Mouse (Mus musculus) forebrain, embryonic 15.5 days (tissue): ENCODE measurements around the gene Ggcx. TPM values are rescaled to one million over a fixed set of nuclear protein-coding genes. Genes with fewer than 3 reads are reported as not detected.

Experiments
- ATAC-seq: fragments of 200-750 bp; cut with Nextera tagmentation; replicated peaks from 2 replicates; pipeline ENCODE4 v1.8.0; 2017; ENCODE audit warnings: mild to moderate bottlenecking, moderate TSS enrichment, moderate library complexity
- H3K27ac ChIP-seq: fragments of 300-500 bp; sonication (generic); replicated peaks from 2 replicates; pipeline ENCODE4 v1.5.1; 2015; ENCODE audit warnings: mild to moderate bottlenecking, inconsistent platforms
- H3K27me3 ChIP-seq: fragments of 300-500 bp; sonication (generic); 2 replicates; pipeline ENCODE4 v1.6.1; 2015; ENCODE audit warnings: inconsistent platforms
- H3K36me3 ChIP-seq: fragments of 300-500 bp; sonication (generic); 2 replicates; pipeline ENCODE4 v1.6.1; 2015; ENCODE audit warnings: mild to moderate bottlenecking, inconsistent platforms
- H3K4me1 ChIP-seq: fragments of 300-500 bp; sonication (generic); 2 replicates; pipeline ENCODE4 v1.6.1; 2015; ENCODE audit warnings: inconsistent platforms
- H3K4me2 ChIP-seq: fragments of 300-500 bp; sonication (generic); replicated peaks from 2 replicates; pipeline ENCODE4 v1.6.1; 2015; ENCODE audit warnings: mild to moderate bottlenecking, inconsistent platforms
- H3K4me3 ChIP-seq: fragments of 300-500 bp; sonication (generic); 2 replicates; pipeline ENCODE4 v1.5.1; 2015; ENCODE audit warnings: mild to moderate bottlenecking, inconsistent platforms
- H3K9ac ChIP-seq: fragments of 300-500 bp; sonication (generic); replicated peaks from 2 replicates; pipeline ENCODE4 v1.6.1; 2015; ENCODE audit warnings: mild to moderate bottlenecking, inconsistent platforms
- H3K9me3 ChIP-seq: fragments of 300-500 bp; sonication (generic); 2 replicates; pipeline ENCODE4 v1.6.1; 2016; ENCODE audit warnings: inconsistent platforms
- WGBS: fragments of 180-500 bp; shearing (Covaris S2); methylation state at CpG from one replicate; pipeline ENCODE4 v1.1.7; 2015; ENCODE audit warnings: mixed read lengths; 5-methylcytosine and 5-hydroxymethylcytosine counted together
- polyA plus RNA-seq: library from polyadenylated mRNA; unstranded; fragments of >200 nt; fragmentation: Nextera tagmentation; extraction: Ambion mirVana; gene quantifications from 2 replicates; pipeline ENCODE4 v1.2.1, GENCODE M21; 2015

The Ggcx gene
- polyA plus RNA-seq = 14.0 and 16.5 TPM in 2 replicates

DNA sequence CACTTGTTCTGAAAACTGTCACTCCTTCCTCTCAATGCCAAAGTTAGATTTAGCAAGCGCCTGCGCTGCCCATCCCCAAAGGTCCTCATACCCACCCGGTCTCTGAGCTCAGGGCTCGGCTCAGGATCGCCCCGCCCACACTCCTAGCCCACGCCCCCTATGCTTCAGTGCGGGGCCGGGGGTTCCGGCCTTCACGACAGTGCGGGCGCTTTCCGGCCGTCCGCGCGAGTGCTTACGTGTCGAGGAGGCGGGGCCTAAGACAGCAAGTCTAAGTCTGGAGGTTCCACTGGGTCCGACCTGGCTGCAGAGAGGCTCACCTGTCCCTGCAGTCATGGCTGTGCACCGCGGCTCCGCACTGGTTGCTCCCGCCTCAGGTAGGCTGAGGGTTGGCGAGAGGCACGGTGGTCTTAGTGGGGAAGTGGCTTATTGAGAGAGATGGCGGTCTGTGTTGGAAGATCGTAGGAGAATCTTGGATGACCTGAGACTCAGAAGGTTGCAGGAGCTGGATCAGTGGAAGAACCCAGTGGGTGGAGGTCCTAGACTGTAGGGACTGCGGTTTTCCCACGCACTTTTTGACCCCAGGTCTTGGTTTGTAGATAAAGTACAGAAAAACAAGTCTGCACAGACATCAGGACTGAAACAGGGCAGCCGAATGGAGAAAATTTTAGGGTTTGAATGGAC lies at the start of gene Ggcx:
Ggcx (plus strand) TSS at position 233 of the 681 bp plus-strand sequence.
- 2% methylated on average over 33 of the region's 33 CpGs for WGBS
- H3K36me3 ChIP-seq = peaks cover 16% of the 10 kb centered on the region
- H3K27me3 ChIP-seq = no peaks in the 10 kb centered on the region
- peak; percentile 97 for ATAC-seq
- peak within 1 kb of the TSS; percentile 35; the same call in 1 of the 2 replicates for H3K27ac ChIP-seq
- H3K4me1 ChIP-seq = peaks cover 26% of the 10 kb centered on the region
- H3K4me2 ChIP-seq = peak within 1 kb of the TSS; percentile 69
- peak within 1 kb of the TSS; percentile 83 for H3K9ac ChIP-seq
- H3K9me3 ChIP-seq = no peaks in the 10 kb centered on the region
- peak within 1 kb of the TSS; percentile 75 for H3K4me3 ChIP-seq

DNA sequence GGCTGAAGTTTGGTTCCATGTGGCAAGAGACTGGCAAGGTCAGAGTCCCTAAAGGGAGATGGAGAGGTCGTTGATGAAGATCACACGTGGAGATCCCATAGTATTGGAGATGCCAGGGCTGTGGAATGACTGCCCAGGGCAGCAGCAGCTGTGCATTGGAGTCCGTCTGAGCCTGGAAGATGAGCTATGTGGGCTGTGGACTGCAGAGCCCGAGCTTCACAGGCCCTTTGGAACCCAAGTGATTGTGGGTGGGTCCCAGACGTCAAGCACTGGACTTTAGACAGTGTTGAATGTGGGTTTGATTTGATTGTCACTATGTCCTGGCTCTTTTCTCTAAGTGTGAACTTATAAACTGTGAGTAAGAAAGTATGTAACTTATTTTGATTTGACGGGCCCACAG lies 49.1 kb upstream of the Ggcx start:
- Histone ChIP-seq H3K4me1 (peaks cover 24% of the 10 kb centered on the region), H3K4me3 (no peak overlapping the region), H3K36me3 (0 out of 2 replicates have a peak, but pooled peaks cover 6% of the 10 kb centered on the region), H3K9me3 (no peaks in the 10 kb centered on the region), H3K27me3 (no peaks in the 10 kb centered on the region), H3K27ac (no peak overlapping the region), H3K9ac (no peak overlapping the region), H3K4me2 (no peak overlapping the region)
- ATAC-seq = no peak
- 73% methylated on average over 6 of the region's 6 CpGs for WGBS

GRCm38 (mm10) chr6:72366304-72366703 lies 47.8 kb upstream of the Ggcx start:
- ATAC-seq = no peak
- H3K4me2 ChIP-seq = no peak overlapping the region
- no peaks in the 10 kb centered on the region for H3K9me3 ChIP-seq
- no peaks in the 10 kb centered on the region for H3K36me3 ChIP-seq
- no peak overlapping the region for H3K27ac ChIP-seq
- H3K27me3 ChIP-seq = no peaks in the 10 kb centered on the region
- H3K4me1 ChIP-seq = peaks cover 13% of the 10 kb centered on the region
- H3K9ac ChIP-seq = no peak overlapping the region
- no peak overlapping the region for H3K4me3 ChIP-seq
- 71% methylated on average over 3 of the region's 3 CpGs for WGBS

GRCm38 (mm10) chr6:72366844-72367443 lies 47.2 kb upstream of the Ggcx start, which contains the start of gene Rnf181:
TSS of gene Rnf181 (minus strand) at chr6:72366956.
- Histone ChIP-seq H3K4me3 (no peak within 1 kb of the TSS), H3K4me2 (no peak within 1 kb of the TSS), H3K9ac (no peak within 1 kb of the TSS), H3K9me3 (no peaks in the 10 kb centered on the region), H3K27ac (no peak within 1 kb of the TSS), H3K36me3 (no peaks in the 10 kb centered on the region), H3K4me1 (peaks cover 7% of the 10 kb centered on the region), H3K27me3 (no peaks in the 10 kb centered on the region)
- 75% methylated on average over 4 of the region's 4 CpGs for WGBS
- ATAC-seq = no peak

DNA sequence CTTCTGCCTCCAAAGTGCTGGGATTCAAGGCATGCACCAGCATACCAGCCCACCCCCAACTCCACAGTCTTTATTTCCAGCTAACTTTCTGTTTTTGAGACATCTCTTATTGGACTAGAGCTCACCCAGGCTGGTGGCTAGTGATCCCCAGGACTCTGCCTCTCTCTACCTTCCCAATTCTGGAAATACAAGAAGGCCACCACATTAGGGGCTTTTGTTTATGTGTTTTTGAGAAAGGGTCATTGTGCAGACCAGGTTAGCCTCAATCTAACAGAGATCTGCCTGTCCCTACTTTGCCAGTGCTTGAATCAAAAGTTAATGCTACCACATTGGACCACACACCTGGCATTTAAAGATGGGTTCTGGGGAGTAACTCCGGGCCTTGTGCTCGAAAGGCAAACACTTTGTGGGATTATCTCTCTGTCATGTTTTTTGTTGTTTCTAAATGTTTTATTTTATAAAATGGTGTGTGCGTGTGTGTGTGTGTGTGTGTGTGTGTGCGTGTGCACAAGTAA lies 46.6 kb upstream of the Ggcx start:
- Histone ChIP-seq H3K4me1 (peaks cover 7% of the 10 kb centered on the region), H3K4me3 (no peak overlapping the region), H3K4me2 (no peak overlapping the region), H3K9me3 (no peaks in the 10 kb centered on the region), H3K27me3 (no peaks in the 10 kb centered on the region), H3K36me3 (no peaks in the 10 kb centered on the region), H3K27ac (no peak overlapping the region), H3K9ac (no peak overlapping the region)
- 72% methylated on average over 4 of the region's 4 CpGs for WGBS
- no peak for ATAC-seq

DNA sequence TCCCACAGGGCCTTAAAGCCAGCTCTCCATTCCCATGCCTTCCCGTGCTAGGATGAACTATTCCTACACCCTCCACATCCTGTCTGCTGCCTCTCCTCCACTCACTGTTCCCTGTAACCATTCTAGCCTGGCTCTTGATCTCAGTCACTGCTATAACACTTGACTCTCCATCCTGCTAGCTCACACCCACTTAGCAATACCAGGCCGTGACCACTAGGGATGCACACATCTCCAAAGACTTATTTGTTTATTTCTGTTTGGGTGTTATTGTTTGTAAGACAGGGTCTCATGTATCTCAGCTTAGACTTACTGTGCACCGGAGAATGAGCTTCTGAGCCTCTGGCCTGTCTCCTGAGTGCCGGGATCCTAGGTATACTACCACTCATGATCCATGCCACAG lies 44.6 kb upstream of the Ggcx start:
- 79% methylated on average over 4 of the region's 4 CpGs for WGBS
- Histone ChIP-seq H3K27ac (no peak overlapping the region), H3K27me3 (no peaks in the 10 kb centered on the region), H3K9ac (no peak overlapping the region), H3K4me2 (no peak overlapping the region), H3K4me1 (no peaks in the 10 kb centered on the region), H3K4me3 (no peak overlapping the region), H3K36me3 (no peaks in the 10 kb centered on the region), H3K9me3 (no peaks in the 10 kb centered on the region)
- ATAC-seq = no peak

GRCm38 (mm10) chr6:72370091-72370490 lies 44.0 kb upstream of the Ggcx start:
- H3K4me1 ChIP-seq = no peaks in the 10 kb centered on the region
- H3K4me2 ChIP-seq = no peak overlapping the region
- no peak overlapping the region for H3K9ac ChIP-seq
- H3K27me3 ChIP-seq = no peaks in the 10 kb centered on the region
- H3K27ac ChIP-seq = no peak overlapping the region
- no peak for ATAC-seq
- 80% methylated on average over 12 of the region's 12 CpGs for WGBS
- H3K9me3 ChIP-seq = no peaks in the 10 kb centered on the region
- no peak overlapping the region for H3K4me3 ChIP-seq
- no peaks in the 10 kb centered on the region for H3K36me3 ChIP-seq

GRCm38 (mm10) chr6:72371147-72371546 lies 43.0 kb upstream of the Ggcx start:
- Histone ChIP-seq H3K27ac (no peak overlapping the region), H3K4me1 (no peaks in the 10 kb centered on the region), H3K36me3 (no peaks in the 10 kb centered on the region), H3K9ac (no peak overlapping the region), H3K4me2 (no peak overlapping the region), H3K27me3 (no peaks in the 10 kb centered on the region), H3K9me3 (no peaks in the 10 kb centered on the region), H3K4me3 (no peak overlapping the region)
- no peak for ATAC-seq
- WGBS = 48% methylated on average over 5 of the region's 5 CpGs

DNA sequence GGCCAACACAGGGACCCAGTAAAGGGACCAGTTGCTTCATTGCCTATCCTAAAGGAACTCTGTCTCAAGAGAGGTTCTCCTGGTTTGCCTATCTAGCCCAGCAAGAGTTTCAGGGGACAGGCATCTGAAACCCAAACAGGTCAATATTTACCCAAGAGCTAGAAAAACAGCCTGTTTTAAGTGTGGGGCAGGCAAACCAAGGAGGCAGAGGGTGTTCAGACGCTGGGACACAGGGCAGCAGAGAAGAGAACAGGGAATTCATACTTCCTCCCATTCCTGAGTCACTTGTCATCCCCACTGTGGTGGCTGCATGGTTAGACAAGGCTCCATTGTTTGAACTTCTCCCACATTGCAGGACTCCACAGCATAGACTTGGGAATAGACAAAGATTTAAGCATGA lies 42.5 kb upstream of the Ggcx start:
- no peaks in the 10 kb centered on the region for H3K9me3 ChIP-seq
- WGBS = 29% methylated on average over 1 of the region's 1 CpGs
- H3K4me1 ChIP-seq = no peaks in the 10 kb centered on the region
- H3K27ac ChIP-seq = no peak overlapping the region
- H3K4me2 ChIP-seq = no peak overlapping the region
- no peak overlapping the region for H3K4me3 ChIP-seq
- no peaks in the 10 kb centered on the region for H3K36me3 ChIP-seq
- no peak for ATAC-seq
- H3K9ac ChIP-seq = no peak overlapping the region
- no peaks in the 10 kb centered on the region for H3K27me3 ChIP-seq

DNA sequence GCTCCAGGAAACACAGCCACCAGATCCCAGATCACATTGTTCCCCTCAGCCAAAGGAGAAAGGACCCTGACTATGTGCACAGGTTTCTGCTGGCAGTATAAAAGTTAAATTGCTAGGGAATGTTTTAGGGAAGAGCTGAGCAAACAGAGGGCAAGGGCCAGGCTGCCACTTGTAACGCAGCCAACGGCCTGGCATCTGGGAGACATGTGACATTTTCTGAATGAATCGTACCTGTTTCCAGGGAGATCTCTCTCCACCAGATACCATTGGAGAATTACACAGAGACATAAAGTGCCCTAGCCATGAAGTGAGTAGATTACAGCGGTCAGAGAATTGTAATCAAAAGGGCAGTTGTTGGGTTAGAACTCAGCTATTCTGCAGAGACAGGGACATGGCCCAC lies 40.9 kb upstream of the Ggcx start:
- Histone ChIP-seq H3K4me2 (no peak overlapping the region), H3K4me1 (no peaks in the 10 kb centered on the region), H3K36me3 (no peaks in the 10 kb centered on the region), H3K9ac (no peak overlapping the region), H3K4me3 (no peak overlapping the region), H3K27ac (no peak overlapping the region), H3K27me3 (no peaks in the 10 kb centered on the region), H3K9me3 (no peaks in the 10 kb centered on the region)
- ATAC-seq = no peak
- 93% methylated on average over 4 of the region's 4 CpGs for WGBS

- ATAC-seq = no peak
- H3K4me3 ChIP-seq = no peak overlapping the region
- WGBS = 78% methylated on average over 7 of the region's 7 CpGs
Measured at GRCm38 (mm10) chr6:72374206-72374605, 39.9 kb upstream of the Ggcx start.

GRCm38 (mm10) chr6:72374820-72375563 lies 39.1 kb upstream of the Ggcx start:
- no peak overlapping the region for H3K4me2 ChIP-seq
- H3K36me3 ChIP-seq = no peaks in the 10 kb centered on the region
- ATAC-seq = no peak
- H3K27ac ChIP-seq = no peak overlapping the region
- H3K9ac ChIP-seq = no peak overlapping the region
- no peak overlapping the region for H3K4me3 ChIP-seq
- peaks cover 9% of the 10 kb centered on the region; the same call in 1 of the 2 replicates for H3K27me3 ChIP-seq
- WGBS = 84% methylated on average over 15 of the region's 15 CpGs
- H3K9me3 ChIP-seq = no peaks in the 10 kb centered on the region
- peaks cover 1% of the 10 kb centered on the region for H3K4me1 ChIP-seq

More at GRCm38 (mm10) chr6:72374206-72374605, 39.9 kb upstream of the Ggcx start:
- Histone ChIP-seq H3K27ac (no peak overlapping the region), H3K36me3 (no peaks in the 10 kb centered on the region), H3K9me3 (no peaks in the 10 kb centered on the region), H3K4me1 (no peaks in the 10 kb centered on the region), H3K27me3 (peaks cover 1% of the 10 kb centered on the region; the same call in 1 of the 2 replicates), H3K4me2 (no peak overlapping the region), H3K9ac (no peak overlapping the region)
